Mouse (Mus musculus) MEL (cell line): ENCODE results near the gene Zfp362. TPM values are rescaled to one million over a fixed set of nuclear protein-coding genes. Genes with fewer than 3 reads are reported as not detected.

Experiments used
- DNase-seq: peaks from one replicate; pipeline ENCODE4 v3.0.0; 2011; ENCODE audit warnings: low read depth, low spot score
- H3K27ac ChIP-seq: 2 replicates; pipeline ENCODE4 v1.5.1; 2012; ENCODE audit warnings: low read depth, mild to moderate bottlenecking, control low read depth, low read length, moderate library complexity; ENCODE audit not compliant: control insufficient read depth
- H3K27me3 ChIP-seq, 2 experiments: fragments of 150-350 bp in 1 of 2; sonication (generic) in 1 of 2; 2 replicates each; pipeline ENCODE4 v1.6.1; 2012; ENCODE audit warnings: low read length in 2 of 2, mild to moderate bottlenecking in 2 of 2, improper control_type of control experiment in 1 of 2, moderate library complexity in 1 of 2; ENCODE audit not compliant: insufficient read depth in 2 of 2, control insufficient read depth in 1 of 2
- H3K36me3 ChIP-seq, 2 experiments: 2 replicates each; pipeline ENCODE4 v1.6.1; 2012 to 2014; ENCODE audit warnings: low read length in 2 of 2, improper control_type of control experiment in 1 of 2, inconsistent platforms in 1 of 2, mild to moderate bottlenecking in 1 of 2; ENCODE audit not compliant: insufficient read depth in 2 of 2, control insufficient read depth in 1 of 2
- H3K4me1 ChIP-seq, 2 experiments: fragments of 150-350 bp in 1 of 2; sonication (generic) in 1 of 2; 2 replicates each; pipeline ENCODE4 v1.6.1; 2012; ENCODE audit warnings: low read length in 2 of 2, improper control_type of control experiment in 1 of 2, mild to moderate bottlenecking in 1 of 2; ENCODE audit not compliant: insufficient read depth in 2 of 2, control insufficient read depth in 1 of 2
- H3K4me3 ChIP-seq, 2 experiments: fragments of 150-350 bp in 1 of 2; sonication (generic) in 1 of 2; 2 replicates each; pipeline ENCODE4 v1.5.1; 2012; ENCODE audit warnings: low read depth in 2 of 2, low read length in 2 of 2, mild to moderate bottlenecking in 2 of 2, moderate library complexity in 2 of 2, control low read depth in 1 of 2, improper control_type of control experiment in 1 of 2; ENCODE audit not compliant: control insufficient read depth in 1 of 2, insufficient read depth in 1 of 2
- H3K79me2 ChIP-seq: 2 replicates; pipeline ENCODE4 v1.6.1; 2012; ENCODE audit warnings: mild to moderate bottlenecking, low read length, moderate library complexity; ENCODE audit not compliant: control insufficient read depth, poor library complexity, insufficient read depth
- H3K9ac ChIP-seq: 2 replicates; pipeline ENCODE4 v1.6.1; 2012; ENCODE audit warnings: low read depth, mild to moderate bottlenecking, control low read depth, low read length, moderate library complexity; ENCODE audit not compliant: control insufficient read depth, poor library complexity, severe bottlenecking
- H3K9me3 ChIP-seq: fragments of 150-350 bp; sonication (generic); replicated peaks from 2 replicates; pipeline ENCODE4 v1.6.1; 2012; ENCODE audit warnings: mild to moderate bottlenecking, low read length, improper control_type of control experiment, moderate library complexity; ENCODE audit not compliant: insufficient read depth
- CHD2 ChIP-seq: IDR thresholded peaks from 2 replicates; pipeline ENCODE4 v1.6.1; 2011; ENCODE audit warnings: low read length, improper control_type of control experiment
- CTCF ChIP-seq, 3 experiments: IDR thresholded peaks in 2 of 3; conservative IDR thresholded peaks in 1 of 3; 2 replicates each; pipeline ENCODE4 v1.5.1; 2011 to 2012; ENCODE audit warnings: low read length in 3 of 3, low read depth in 2 of 3, mild to moderate bottlenecking in 2 of 3, improper control_type of control experiment in 1 of 3, inconsistent platforms in 1 of 3, mixed read lengths in 1 of 3, moderate library complexity in 1 of 3; ENCODE audit not compliant: control insufficient read depth in 1 of 3, insufficient read depth in 1 of 3, poor library complexity in 1 of 3, severe bottlenecking in 1 of 3
- ELF1 ChIP-seq: IDR thresholded peaks from 2 replicates; pipeline ENCODE4 v1.6.1; 2014; ENCODE audit warnings: low read depth, mild to moderate bottlenecking, inconsistent platforms, low read length, improper control_type of control experiment, moderate library complexity
- GABPA ChIP-seq: IDR thresholded peaks from 2 replicates; pipeline ENCODE4 v1.6.1; 2012; ENCODE audit warnings: low read depth, mild to moderate bottlenecking, inconsistent platforms, low read length, improper control_type of control experiment, moderate library complexity
- GATA1 ChIP-seq: IDR thresholded peaks from 2 replicates; pipeline ENCODE4 v1.6.1; 2011; ENCODE audit warnings: low read depth, low read length, improper control_type of control experiment
- HCFC1 ChIP-seq: IDR thresholded peaks from 2 replicates; pipeline ENCODE4 v1.6.1; 2012; ENCODE audit warnings: low read depth, mild to moderate bottlenecking, inconsistent platforms, low read length, improper control_type of control experiment, moderate library complexity
- JUND ChIP-seq: IDR thresholded peaks from 2 replicates; pipeline ENCODE4 v1.6.1; 2011; ENCODE audit warnings: low read depth, mild to moderate bottlenecking, improper control_type of control experiment, low read length
- KAT2A ChIP-seq: conservative IDR thresholded peaks from 2 replicates; pipeline ENCODE4 v1.6.1; 2012; ENCODE audit warnings: low read depth, low read length, improper control_type of control experiment, inconsistent platforms
- MAFK ChIP-seq: IDR thresholded peaks from 2 replicates; pipeline ENCODE4 v1.6.1; 2011; ENCODE audit warnings: low read depth, mild to moderate bottlenecking, low read length, improper control_type of control experiment, borderline replicate concordance
- MAX ChIP-seq: IDR thresholded peaks from 2 replicates; pipeline ENCODE4 v1.6.1; 2011; ENCODE audit warnings: low read length, improper control_type of control experiment
- MAZ ChIP-seq: IDR thresholded peaks from 2 replicates; pipeline ENCODE4 v1.6.1; 2012; ENCODE audit warnings: low read depth, mild to moderate bottlenecking, inconsistent platforms, low read length, improper control_type of control experiment
- MXI1 ChIP-seq: IDR thresholded peaks from 2 replicates; pipeline ENCODE4 v1.6.1; 2011; ENCODE audit warnings: mild to moderate bottlenecking, low read depth, low read length, improper control_type of control experiment
- MYB ChIP-seq: IDR thresholded peaks from 2 replicates; pipeline ENCODE4 v1.6.1; 2011; ENCODE audit warnings: mild to moderate bottlenecking, low read depth, low read length, improper control_type of control experiment
- MYC ChIP-seq: IDR thresholded peaks from 2 replicates; pipeline ENCODE4 v1.6.1; 2011; ENCODE audit warnings: low read depth, mild to moderate bottlenecking, low read length, improper control_type of control experiment, moderate library complexity
- NELFE ChIP-seq: IDR thresholded peaks from 2 replicates; pipeline ENCODE4 v1.6.1; 2011; ENCODE audit warnings: low read depth, low read length, improper control_type of control experiment
- POLR2A ChIP-seq, 2 experiments: IDR thresholded peaks; 2 replicates each; pipeline ENCODE4 v1.6.1; 2011 to 2012; ENCODE audit warnings: low read length in 2 of 2, mild to moderate bottlenecking in 2 of 2, control low read depth in 1 of 2, improper control_type of control experiment in 1 of 2, low read depth in 1 of 2, moderate library complexity in 1 of 2; ENCODE audit not compliant: control insufficient read depth in 1 of 2, insufficient read depth in 1 of 2, poor library complexity in 1 of 2
- POLR2AphosphoS2 ChIP-seq: IDR thresholded peaks from 2 replicates; pipeline ENCODE4 v1.6.1; 2011; ENCODE audit warnings: low read length, improper control_type of control experiment
- POLR2AphosphoS5 ChIP-seq: IDR thresholded peaks from 2 replicates; pipeline ENCODE4 v1.6.1; 2012; ENCODE audit warnings: low read depth, borderline replicate concordance, mild to moderate bottlenecking, inconsistent platforms, low read length, moderate library complexity, mixed read lengths
- RCOR1 ChIP-seq: IDR thresholded peaks from 2 replicates; pipeline ENCODE4 v1.6.1; 2012; ENCODE audit warnings: low read depth, mild to moderate bottlenecking, inconsistent platforms, low read length, improper control_type of control experiment
- SIN3A ChIP-seq: IDR thresholded peaks from 2 replicates; pipeline ENCODE4 v1.6.1; 2012; ENCODE audit warnings: low read length, improper control_type of control experiment, inconsistent platforms
- SMC3 ChIP-seq: IDR thresholded peaks from 2 replicates; pipeline ENCODE4 v1.6.1; 2011; ENCODE audit warnings: low read depth, low read length, improper control_type of control experiment
- TBP ChIP-seq: IDR thresholded peaks from 2 replicates; pipeline ENCODE4 v1.8.0; 2011; ENCODE audit warnings: low read depth, low read length, improper control_type of control experiment
- TCF12 ChIP-seq: IDR thresholded peaks from 2 replicates; pipeline ENCODE4 v1.6.1; 2014; ENCODE audit warnings: low read depth, mild to moderate bottlenecking, inconsistent platforms, low read length, improper control_type of control experiment, moderate library complexity
- UBTF ChIP-seq: IDR thresholded peaks from 2 replicates; pipeline ENCODE4 v1.6.1; 2012; ENCODE audit warnings: low read depth, mild to moderate bottlenecking, inconsistent platforms, low read length, improper control_type of control experiment, moderate library complexity, borderline replicate concordance; ENCODE audit not compliant: insufficient read depth
- USF1 ChIP-seq: IDR thresholded peaks from 2 replicates; pipeline ENCODE4 v1.6.1; 2014; ENCODE audit warnings: low read depth, mild to moderate bottlenecking, inconsistent platforms, low read length, improper control_type of control experiment, moderate library complexity
- USF2 ChIP-seq, 2 experiments: IDR thresholded peaks; 2 replicates each; pipeline ENCODE4 v1.6.1; 2011 to 2012; ENCODE audit warnings: improper control_type of control experiment in 2 of 2, low read length in 2 of 2, borderline replicate concordance in 1 of 2, inconsistent platforms in 1 of 2, low read depth in 1 of 2, mild to moderate bottlenecking in 1 of 2; ENCODE audit not compliant: insufficient read depth in 1 of 2
- ZC3H11A ChIP-seq: IDR thresholded peaks from 2 replicates; pipeline ENCODE4 v1.6.1; 2012; ENCODE audit warnings: low read depth, mild to moderate bottlenecking, inconsistent platforms, low read length, improper control_type of control experiment
- ZKSCAN1 ChIP-seq: IDR thresholded peaks from 2 replicates; pipeline ENCODE4 v1.6.1; 2012; ENCODE audit warnings: low read depth, mild to moderate bottlenecking, inconsistent platforms, low read length, improper control_type of control experiment, moderate library complexity
- ZMIZ1 ChIP-seq: IDR thresholded peaks from 2 replicates; pipeline ENCODE4 v1.6.1; 2012; ENCODE audit warnings: low read depth, mild to moderate bottlenecking, inconsistent platforms, low read length, improper control_type of control experiment, moderate library complexity
- ZNF384 ChIP-seq: IDR thresholded peaks from 2 replicates; pipeline ENCODE4 v1.6.1; 2012; ENCODE audit warnings: low read depth, mild to moderate bottlenecking, inconsistent platforms, low read length, improper control_type of control experiment
- polyA plus RNA-seq, 2 experiments: library from polyadenylated mRNA; stranded (reverse) in 1 of 2; unstranded in 1 of 2; fragments of >175 nt in 1 of 2; fragments of >200 nt in 1 of 2; gene quantifications; 2 replicates each; pipeline versions ENCODE4 v1.2.1 to v1.2.4; 2012; ENCODE audit warnings: low replicate concordance in 2 of 2, low read depth in 1 of 2; ENCODE audit not compliant: insufficient read length in 2 of 2, insufficient read depth in 1 of 2, missing spikeins in 1 of 2
- total RNA-seq: library from RNA; depleted of rRNA; stranded (reverse); fragments of 300-350 nt; gene quantifications from 2 replicates; pipeline ENCODE4 v1.2.3, GENCODE M21; 2012

Zfp362 gene
- total and polyA plus RNA-seq, 3 experiments, result 2.4 to 30.1 TPM; not detected in 1

GRCm38 (mm10) chr4:128782645-128783044 lies 23.2 kb downstream of the Zfp362 start:
- Histone ChIP-seq H3K27ac (no peak overlapping the region), H3K4me3 (no peak overlapping the region), H3K9ac (no peak overlapping the region), H3K36me3 (no peaks in the 10 kb centered on the region; a peak in 1 of 4 replicates), H3K27me3 (no peaks in the 10 kb centered on the region), H3K9me3 (no peaks in the 10 kb centered on the region), H3K4me1 (no peaks in the 10 kb centered on the region), H3K79me2 (no peaks in the 10 kb centered on the region)
- TF ChIP-seq MXI1 (no peak), UBTF (no peak), CTCF (IDR thresholded peaks at IDR 0.05 in 2 of 3, conservative IDR thresholded peaks at IDR 0.05 in 1 of 3; ENCODE audit: control insufficient read depth in 1 of 3, insufficient read depth in 1 of 3, low read depth in 2 of 3, low read length in 3 of 3, poor library complexity in 1 of 3, severe bottlenecking in 1 of 3) (no peak), POLR2A (IDR thresholded peaks at IDR 0.05; ENCODE audit: control insufficient read depth in 1 of 2, insufficient read depth in 1 of 2, low read depth in 1 of 2, low read length in 2 of 2, poor library complexity in 1 of 2) (no peak), USF1 (no peak), TCF12 (no peak), RCOR1 (no peak), TBP (no peak), POLR2AphosphoS2 (no peak), ELF1 (no peak), GABPA (no peak), MYC (no peak), ZMIZ1 (no peak), POLR2AphosphoS5 (no peak), SIN3A (no peak), GATA1 (no peak), ZC3H11A (no peak), HCFC1 (no peak), MAZ (no peak)
- no peak for DNase-seq

- no peaks in the 10 kb centered on the region for H3K27me3 ChIP-seq
- no peak overlapping the region for H3K27ac ChIP-seq
- no peaks in the 10 kb centered on the region for H3K4me1 ChIP-seq
- TF ChIP-seq USF2 (IDR thresholded peaks at IDR 0.05; ENCODE audit: borderline replicate concordance in 1 of 2, insufficient read depth in 1 of 2, low read depth in 1 of 2, low read length in 2 of 2), result no peak
- no peak for TF ChIP-seq MYB
- no peak for TF ChIP-seq KAT2A
- no peak for TF ChIP-seq MAFK
- TF ChIP-seq USF1, result no peak
- TF ChIP-seq CHD2, result no peak
- TF ChIP-seq NELFE, result no peak
- TF ChIP-seq ZNF384, result no peak
- no peak for TF ChIP-seq CTCF (IDR thresholded peaks at IDR 0.05 in 2 of 3, conservative IDR thresholded peaks at IDR 0.05 in 1 of 3; ENCODE audit: control insufficient read depth in 1 of 3, insufficient read depth in 1 of 3, low read depth in 2 of 3, low read length in 3 of 3, poor library complexity in 1 of 3, severe bottlenecking in 1 of 3)
- no peak for TF ChIP-seq UBTF
- TF ChIP-seq GATA1, result no peak
- TF ChIP-seq MAX, result no peak
- TF ChIP-seq SIN3A, result no peak
- TF ChIP-seq MXI1, result no peak
- no peak for TF ChIP-seq JUND
- no peak for TF ChIP-seq ZKSCAN1
- no peak for TF ChIP-seq POLR2AphosphoS5
- no peak for TF ChIP-seq SMC3
- TF ChIP-seq MYC, result no peak
- no peak for TF ChIP-seq ZC3H11A
- no peaks in the 10 kb centered on the region; a peak in 1 of 4 replicates for H3K36me3 ChIP-seq
- no peak overlapping the region for H3K9ac ChIP-seq
- no peak overlapping the region for H3K4me3 ChIP-seq
- no peaks in the 10 kb centered on the region for H3K9me3 ChIP-seq
- no peaks in the 10 kb centered on the region for H3K79me2 ChIP-seq
- DNase-seq, result no peak
These were observed 23.8 kb downstream of the Zfp362 start for GRCm38 (mm10) chr4:128782037-128782436.
